Mouse (Mus musculus) embryonic fibroblast, embryonic 13.5 days (primary cell): ENCODE data around the gene Cenpp.

Experiments
- CTCF ChIP-seq: IDR thresholded peaks from 2 replicates; pipeline ENCODE4 v1.5.1; 2011; ENCODE audit warnings: mild to moderate bottlenecking, control low read depth, low read length, moderate library complexity, borderline replicate concordance; ENCODE audit not compliant: insufficient read depth
- POLR2A ChIP-seq: IDR thresholded peaks from 2 replicates; pipeline ENCODE4 v1.6.1; 2011; ENCODE audit warnings: low read depth, mild to moderate bottlenecking, control low read depth, low read length, moderate library complexity

DNA sequence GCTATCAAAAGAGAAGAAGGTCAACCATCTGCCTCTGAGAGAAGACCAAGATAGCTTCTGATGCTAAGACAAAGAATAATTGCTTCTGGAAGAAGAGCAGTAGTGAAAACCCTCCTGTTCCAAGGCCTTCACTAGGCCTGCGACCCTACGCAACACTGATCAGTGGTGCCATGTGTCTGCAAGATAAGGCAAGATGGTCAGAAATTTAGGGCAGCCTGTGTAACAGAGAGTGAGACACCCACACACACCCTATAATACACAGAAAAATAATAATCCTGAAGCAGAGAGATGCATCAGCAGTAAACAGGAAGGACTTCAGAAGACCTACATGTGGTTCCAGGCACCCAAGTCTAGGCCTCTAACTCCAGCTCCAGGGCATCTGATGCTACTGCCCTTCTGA lies 12.6 kb downstream of the Cenpp start:
- no peak for TF ChIP-seq CTCF
- TF ChIP-seq POLR2A, result no peak
